Mouse (Mus musculus): ENCODE results near the gene Cope. TPM values are rescaled to one million over a fixed set of nuclear protein-coding genes. Genes with fewer than 3 reads are reported as not detected.

Cope gene
- polyA plus RNA-seq, 1 experiment from 2014 or later = 297 TPM

Other genes with a start within 250 kb of the Cope start
- 1.2 and 1.4 TPM in 2 replicates for gene Tm6sf2, start 229.6 kb upstream of the Cope start, polyA plus RNA-seq (2015; fragmentation: Nextera tagmentation; extraction: Ambion mirVana)
- 1.2 and 1.3 TPM in 2 replicates for gene Hapln4, start 219.1 kb upstream of the Cope start, polyA plus RNA-seq (2015; fragmentation: Nextera tagmentation; extraction: Ambion mirVana)
- gene Ncan, start 181.6 kb upstream of the Cope start, polyA plus RNA-seq (2015; fragmentation: Nextera tagmentation; extraction: Ambion mirVana) = 178 and 200 TPM in 2 replicates
- 46.7 and 51.6 TPM in 2 replicates for gene Nr2c2ap, start 171.2 kb upstream of the Cope start, polyA plus RNA-seq (2015; fragmentation: Nextera tagmentation; extraction: Ambion mirVana)
- 12.3 and 12.5 TPM in 2 replicates for gene Rfxank, start 163.4 kb upstream of the Cope start, polyA plus RNA-seq (2015; fragmentation: Nextera tagmentation; extraction: Ambion mirVana)
- 56.4 and 57.1 TPM in 2 replicates for gene Borcs8, start 163.0 kb upstream of the Cope start, polyA plus RNA-seq (2015; fragmentation: Nextera tagmentation; extraction: Ambion mirVana)
- 0.85 and 1.2 TPM in 2 replicates for gene Mef2b, start 162.8 kb upstream of the Cope start, polyA plus RNA-seq (2015; fragmentation: Nextera tagmentation; extraction: Ambion mirVana)
- gene Tmem161a, start 130.2 kb upstream of the Cope start, polyA plus RNA-seq (2015; fragmentation: Nextera tagmentation; extraction: Ambion mirVana) = 54.2 and 57.4 TPM in 2 replicates
- gene Slc25a42, start 90.2 kb upstream of the Cope start, polyA plus RNA-seq (2015; fragmentation: Nextera tagmentation; extraction: Ambion mirVana) = 9.5 and 10.1 TPM in 2 replicates
- gene Sugp2, start 68.3 kb upstream of the Cope start, polyA plus RNA-seq (2015; fragmentation: Nextera tagmentation; extraction: Ambion mirVana) = 85.1 and 92.6 TPM in 2 replicates
- gene Armc6, start 68.1 kb upstream of the Cope start, polyA plus RNA-seq (2015; fragmentation: Nextera tagmentation; extraction: Ambion mirVana) = 132 and 134 TPM in 2 replicates
- gene Homer3, start 19.7 kb upstream of the Cope start, polyA plus RNA-seq (2015; fragmentation: Nextera tagmentation; extraction: Ambion mirVana) = 24.4 and 24.7 TPM in 2 replicates
- 42.0 and 42.8 TPM in 2 replicates for gene Ddx49, start within 50 bp of the Cope start, polyA plus RNA-seq (2015; fragmentation: Nextera tagmentation; extraction: Ambion mirVana)
- gene Cers1, start 13.3 kb downstream of the Cope start, polyA plus RNA-seq (2015; fragmentation: Nextera tagmentation; extraction: Ambion mirVana) = 40.0 and 44.3 TPM in 2 replicates
- gene Gdf1, start 27.3 kb downstream of the Cope start, polyA plus RNA-seq (2015; fragmentation: Nextera tagmentation; extraction: Ambion mirVana) = 8.7 and 9.5 TPM in 2 replicates
- 7.4 and 10.1 TPM in 2 replicates for gene Upf1, start 50.8 kb downstream of the Cope start, polyA plus RNA-seq (2015; fragmentation: Nextera tagmentation; extraction: Ambion mirVana)
- 0.58 and 2.8 TPM in 2 replicates for gene Comp, start 71.0 kb downstream of the Cope start, polyA plus RNA-seq (2015; fragmentation: Nextera tagmentation; extraction: Ambion mirVana)
- gene Crtc1, start 137.1 kb downstream of the Cope start, polyA plus RNA-seq (2015; fragmentation: Nextera tagmentation; extraction: Ambion mirVana) = 45.9 and 55.1 TPM in 2 replicates
- 36.1 and 37.5 TPM in 2 replicates for gene Klhl26, start 174.4 kb downstream of the Cope start, polyA plus RNA-seq (2015; fragmentation: Nextera tagmentation; extraction: Ambion mirVana)
- gene Tmem59l, start 184.8 kb downstream of the Cope start, polyA plus RNA-seq (2015; fragmentation: Nextera tagmentation; extraction: Ambion mirVana) = 164 and 190 TPM in 2 replicates
- gene Crlf1, start 190.6 kb downstream of the Cope start, polyA plus RNA-seq (2015; fragmentation: Nextera tagmentation; extraction: Ambion mirVana) = 9.3 and 15.5 TPM in 2 replicates
- 173 and 192 TPM in 2 replicates for gene Rex1bd, start 204.2 kb downstream of the Cope start, polyA plus RNA-seq (2015; fragmentation: Nextera tagmentation; extraction: Ambion mirVana)
- gene Uba52, start 208.3 kb downstream of the Cope start, polyA plus RNA-seq (2015; fragmentation: Nextera tagmentation; extraction: Ambion mirVana) = 576 and 598 TPM in 2 replicates
- 429 and 441 TPM in 2 replicates for gene Fkbp8, start 225.2 kb downstream of the Cope start, polyA plus RNA-seq (2015; fragmentation: Nextera tagmentation; extraction: Ambion mirVana)
- 45.2 and 45.4 TPM in 2 replicates for gene Kxd1, start 225.4 kb downstream of the Cope start, polyA plus RNA-seq (2015; fragmentation: Nextera tagmentation; extraction: Ambion mirVana)
- 14.9 and 19.2 TPM in 2 replicates for gene Ell, start 236.9 kb downstream of the Cope start, polyA plus RNA-seq (2015; fragmentation: Nextera tagmentation; extraction: Ambion mirVana)

Data from hindbrain, embryonic 16.5 days (tissue).